Mouse (Mus musculus) intestine, postnatal 0 days (tissue): ENCODE data around the gene Dact3. TPM values are rescaled to one million over a fixed set of nuclear protein-coding genes. Genes with fewer than 3 reads are reported as not detected.

ENCODE experiments used
- ATAC-seq: fragments of 200-750 bp; cut with Nextera tagmentation; 2 replicates; pipeline ENCODE4 v1.8.0; 2017; ENCODE audit warnings: mild to moderate bottlenecking, moderate TSS enrichment, moderate library complexity
- H3K27ac ChIP-seq: fragments of 300-500 bp; sonication (generic); 2 replicates; pipeline ENCODE4 v1.5.1; 2014; ENCODE audit warnings: mild to moderate bottlenecking, low read depth, low read length, moderate library complexity
- H3K27me3 ChIP-seq: fragments of 300-500 bp; sonication (generic); replicated peaks from 2 replicates; pipeline ENCODE4 v1.6.1; 2014; ENCODE audit warnings: low read length, mixed read lengths; ENCODE audit not compliant: control insufficient read depth, insufficient read depth
- H3K36me3 ChIP-seq: fragments of 300-500 bp; sonication (generic); 2 replicates; pipeline ENCODE4 v1.6.1; 2014; ENCODE audit warnings: mild to moderate bottlenecking, moderate library complexity; ENCODE audit not compliant: control insufficient read depth, insufficient read depth
- H3K4me1 ChIP-seq: fragments of 300-500 bp; sonication (generic); replicated peaks from 2 replicates; pipeline ENCODE4 v1.6.1; 2014; ENCODE audit warnings: antibody characterized with exemption, low read length, mixed read lengths; ENCODE audit not compliant: control insufficient read depth, insufficient read depth
- H3K4me2 ChIP-seq: fragments of 300-500 bp; sonication (generic); replicated peaks from 2 replicates; pipeline ENCODE4 v1.6.1; 2014; ENCODE audit warnings: low read depth, mild to moderate bottlenecking, moderate library complexity
- H3K4me3 ChIP-seq: fragments of 300-500 bp; sonication (generic); 2 replicates; pipeline ENCODE4 v1.5.1; 2014; ENCODE audit warnings: low read depth, low read length
- H3K9ac ChIP-seq: fragments of 300-500 bp; sonication (generic); 2 replicates; pipeline ENCODE4 v1.6.1; 2014; ENCODE audit warnings: mild to moderate bottlenecking, low read depth, low read length
- H3K9me3 ChIP-seq: fragments of 300-500 bp; sonication (generic); 2 replicates; pipeline ENCODE4 v1.6.1; 2016; ENCODE audit warnings: mixed run types; ENCODE audit not compliant: control insufficient read depth
- CTCF ChIP-seq: sonication (generic); IDR thresholded peaks from 2 replicates; pipeline ENCODE4 v1.5.1; 2016; ENCODE audit warnings: low read depth, mild to moderate bottlenecking, control low read depth, antibody characterized with exemption, moderate library complexity
- WGBS: fragments of 180-500 bp; shearing (Covaris S2); extraction: QIAGEN DNeasy Blood & Tissue Kit; methylation state at CpG from one replicate; pipeline ENCODE4 v1.1.7; 2014; 5-methylcytosine and 5-hydroxymethylcytosine counted together
- polyA plus RNA-seq: library from polyadenylated mRNA; unstranded; fragments of >200 nt; fragmentation: Nextera tagmentation; extraction: Ambion mirVana; gene quantifications from 2 replicates; pipeline ENCODE4 v1.2.1, GENCODE M21; 2015

The Dact3 gene
- polyA plus RNA-seq, 1 experiment from 2014 or later = 3.7 TPM

DNA sequence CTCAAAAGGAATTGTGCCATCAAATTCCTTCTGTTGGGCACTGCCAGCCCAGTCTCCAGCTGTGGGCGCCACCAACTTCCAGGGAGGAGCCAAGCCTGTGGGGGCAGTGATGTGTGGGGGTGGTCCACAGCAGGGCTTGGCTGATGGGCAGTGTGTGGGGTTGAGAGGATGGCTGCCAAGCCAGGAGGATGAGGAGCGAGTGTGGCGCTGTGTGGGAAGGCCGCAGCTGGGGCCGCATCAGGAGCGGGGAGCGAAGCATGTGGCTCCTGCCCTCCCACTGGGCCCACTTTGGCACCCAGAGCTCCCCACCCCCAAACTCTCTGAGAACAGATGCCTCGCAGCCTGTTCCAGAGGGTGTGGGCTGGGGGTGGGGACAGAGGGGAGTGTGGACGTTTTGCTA lies 42.9 kb downstream of the Dact3 start:
- TF ChIP-seq CTCF = no peak
- no peak overlapping the region for H3K4me2 ChIP-seq
- H3K4me1 ChIP-seq = peaks cover 9% of the 10 kb centered on the region; the same call in 1 of the 2 replicates
- no peak overlapping the region for H3K9ac ChIP-seq
- H3K27me3 ChIP-seq = no peaks in the 10 kb centered on the region
- no peak overlapping the region for H3K4me3 ChIP-seq
- 77% methylated on average over 9 of the region's 9 CpGs for WGBS
- peaks cover 48% of the 10 kb centered on the region for H3K36me3 ChIP-seq
- H3K27ac ChIP-seq = 0 out of 2 replicates have a peak overlapping the region, but pooled peaks have one; percentile 5
- H3K9me3 ChIP-seq = no peaks in the 10 kb centered on the region
- ATAC-seq = no peak

- Histone ChIP-seq H3K9ac (no peak overlapping the region), H3K27me3 (no peaks in the 10 kb centered on the region), H3K36me3 (peaks cover 48% of the 10 kb centered on the region), H3K4me3 (no peak overlapping the region), H3K4me1 (peaks cover 9% of the 10 kb centered on the region; the same call in 1 of the 2 replicates), H3K27ac (no peak overlapping the region), H3K9me3 (no peaks in the 10 kb centered on the region), H3K4me2 (no peak overlapping the region)
- no peak for ATAC-seq
- no peak for TF ChIP-seq CTCF
- 73% methylated on average over 3 of the region's 3 CpGs for WGBS
Measured at GRCm38 (mm10) chr7:16918670-16919069, 43.6 kb downstream of the Dact3 start.

GRCm38 (mm10) chr7:16919395-16920149 lies 44.5 kb downstream of the Dact3 start:
- Histone ChIP-seq H3K4me2 (peak overlapping the region; percentile 32), H3K9ac (no peak overlapping the region; the same call in 1 of the 2 replicates)

GRCm38 (mm10) chr7:16920150-16920579 lies 45.0 kb downstream of the Dact3 start:
- WGBS = 54% methylated on average over 7 of the region's 7 CpGs
- no peaks in the 10 kb centered on the region for H3K9me3 ChIP-seq
- no peak for TF ChIP-seq CTCF

More at GRCm38 (mm10) chr7:16919395-16920149, 44.5 kb downstream of the Dact3 start:
- Histone ChIP-seq H3K36me3 (peaks cover 43% of the 10 kb centered on the region), H3K4me3 (no peak overlapping the region), H3K27ac (no peak overlapping the region), H3K27me3 (no peaks in the 10 kb centered on the region), H3K4me1 (peaks cover 9% of the 10 kb centered on the region; the same call in 1 of the 2 replicates), H3K9me3 (no peaks in the 10 kb centered on the region)
- no peak for ATAC-seq
- TF ChIP-seq CTCF = no peak
- 65% methylated on average over 13 of the region's 13 CpGs for WGBS

DNA sequence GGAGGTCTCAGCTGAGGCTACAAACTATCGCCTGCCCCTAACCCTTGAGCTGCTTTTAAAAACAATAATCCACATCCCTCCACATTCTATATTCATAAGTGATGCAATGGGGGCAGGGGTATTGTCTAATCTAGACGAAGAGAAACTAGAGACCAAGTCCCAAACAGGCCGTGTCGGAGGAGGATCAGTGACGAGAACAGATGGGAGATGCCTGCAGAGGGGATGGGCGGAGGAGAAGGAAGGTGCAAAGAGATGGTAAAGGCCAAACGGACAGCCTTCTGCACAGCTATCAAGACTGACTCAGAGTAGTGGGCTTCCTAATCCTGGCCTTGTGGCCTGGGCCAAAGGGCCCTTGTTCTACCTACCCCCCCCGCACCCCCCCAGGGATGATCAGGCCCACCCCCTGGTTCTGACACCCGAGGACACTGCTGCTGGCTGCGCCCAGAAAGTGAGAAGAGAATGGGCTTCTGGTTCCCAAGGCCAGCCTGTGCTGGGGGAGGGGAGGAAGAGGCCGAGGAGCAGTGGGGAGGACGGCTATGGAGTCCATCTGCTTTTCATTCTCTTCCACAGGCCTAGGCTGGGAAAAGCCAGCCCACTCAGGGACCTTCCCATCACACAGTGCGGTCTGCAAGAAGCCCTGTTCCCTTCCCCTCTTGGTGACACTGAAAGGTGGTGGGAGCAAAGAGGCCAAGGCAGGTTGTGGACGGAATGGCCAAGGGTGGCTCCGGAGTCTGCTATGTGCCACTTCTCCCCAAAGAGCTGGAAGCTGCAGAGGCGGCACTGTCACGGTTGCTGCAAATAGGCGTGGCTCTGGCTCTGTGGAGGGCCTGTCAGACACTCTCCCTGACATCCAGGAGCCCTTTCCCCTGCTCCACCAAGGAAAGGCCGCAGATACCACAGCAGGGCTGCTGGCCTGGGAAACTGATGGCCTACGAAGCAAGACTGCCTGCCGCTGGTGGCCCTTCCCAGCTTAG lies 46.0 kb downstream of the Dact3 start:
- H3K4me1 ChIP-seq = peaks cover 9% of the 10 kb centered on the region; the same call in 1 of the 2 replicates
- H3K27ac ChIP-seq = peak overlapping the region; percentile 94
- no peaks in the 10 kb centered on the region for H3K27me3 ChIP-seq
- H3K4me2 ChIP-seq = peak overlapping the region; percentile 84
- peak overlapping the region; percentile 91 for H3K4me3 ChIP-seq
- ATAC-seq = no peak
- no peaks in the 10 kb centered on the region for H3K9me3 ChIP-seq
- TF ChIP-seq CTCF = no peak
- H3K36me3 ChIP-seq = peaks cover 30% of the 10 kb centered on the region
- WGBS = 30% methylated on average over 21 of the region's 21 CpGs
- H3K9ac ChIP-seq = peak overlapping the region; percentile 80

More at GRCm38 (mm10) chr7:16920150-16920579, 45.0 kb downstream of the Dact3 start:
- Histone ChIP-seq H3K4me2 (peak overlapping the region; percentile 32), H3K4me3 (no peak overlapping the region), H3K36me3 (peaks cover 38% of the 10 kb centered on the region), H3K9ac (no peak overlapping the region), H3K27ac (no peak overlapping the region), H3K27me3 (no peaks in the 10 kb centered on the region), H3K4me1 (peaks cover 9% of the 10 kb centered on the region; the same call in 1 of the 2 replicates)
- ATAC-seq = no peak
